Comparison of ENCODE assay signal across 8 mouse cellular contexts in the genomic region with DNA sequence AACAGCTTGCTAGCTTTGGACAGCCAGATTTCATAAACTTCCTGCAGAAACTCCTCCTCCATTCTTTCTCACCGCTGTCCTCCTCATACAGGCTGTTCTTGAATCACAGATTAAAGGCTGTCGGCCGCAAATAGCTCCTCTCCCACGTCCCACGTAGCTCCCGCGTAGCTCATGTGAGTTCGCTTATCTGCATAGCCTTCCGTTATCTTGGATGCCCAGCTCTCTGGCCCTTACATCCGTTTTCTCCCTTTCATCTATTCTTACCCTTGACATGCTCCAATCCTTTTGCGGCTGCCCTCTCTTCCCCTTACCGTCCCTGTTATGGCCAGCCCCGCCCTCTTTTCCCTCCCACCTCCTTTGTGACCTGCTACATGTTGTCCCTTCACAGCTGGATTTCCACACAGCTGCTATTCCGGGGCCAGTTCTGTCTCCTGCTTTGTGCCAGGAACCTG. TPM values are rescaled to one million over a fixed set of nuclear protein-coding genes. Genes with fewer than 3 reads are reported as not detected.
DNase-seq lines count a peak whose midpoint lies in the region; ATAC-seq and TF ChIP-seq lines count a peak whose summit lies in the region.

No protein-coding gene starts in this region.

- 15% methylated on average over 14 of the region's 14 CpGs for WGBS in embryonic facial prominence, embryonic 14.5 days
- WGBS in hindbrain, embryonic 13.5 days = 12% methylated on average over 14 of the region's 14 CpGs
- 2% methylated on average over 14 of the region's 14 CpGs for WGBS in lung, embryonic 14.5 days
- 4% methylated on average over 14 of the region's 14 CpGs for WGBS in olfactory bulb, adult 2 months

- H3K4me3 ChIP-seq in left cerebral cortex, adult 2 months = no peak overlapping the region
- peak overlapping the region; percentile 2; the same call in 1 of the 2 replicates for H3K4me3 ChIP-seq in embryonic facial prominence, embryonic 14.5 days (ENCODE audit: low read depth, low read length)
- no peak overlapping the region for H3K4me3 ChIP-seq in hindbrain, embryonic 13.5 days
- H3K4me3 ChIP-seq in lung, embryonic 14.5 days (ENCODE audit: low read depth, low read length) = 0 out of 2 replicates have a peak overlapping the region, but pooled peaks have one; percentile 17
- H3K4me3 ChIP-seq in olfactory bulb, adult 2 months (ENCODE audit: insufficient read depth, low read depth, low read length) = peak overlapping the region; percentile 21

- ATAC-seq in embryonic facial prominence, embryonic 14.5 days (ENCODE audit: low read depth) = 0 out of 2 replicates have a peak, but pooled peaks have one; percentile 15
- ATAC-seq in hindbrain, embryonic 13.5 days (ENCODE audit: low FRiP score) = no peak
- peak; percentile 74 for ATAC-seq in lung, embryonic 14.5 days (ENCODE audit: insufficient read depth)
- ATAC-seq in erythroblast, adult 5-6 weeks (replicated peaks; ENCODE audit: low FRiP score, poor library complexity, severe bottlenecking) = no peak

- H3K9ac ChIP-seq in embryonic facial prominence, embryonic 14.5 days (ENCODE audit: low read depth, low read length) = no peak overlapping the region
- H3K9ac ChIP-seq in hindbrain, embryonic 13.5 days = 0 out of 2 replicates have a peak overlapping the region, but pooled peaks have one; percentile 19
- peak overlapping the region; percentile 25 for H3K9ac ChIP-seq in lung, embryonic 14.5 days

- peak overlapping the region; percentile 72 for H3K27ac ChIP-seq in left cerebral cortex, adult 2 months
- no peak overlapping the region for H3K27ac ChIP-seq in embryonic facial prominence, embryonic 14.5 days (replicated peaks; ENCODE audit: low read depth, low read length)
- H3K27ac ChIP-seq in hindbrain, embryonic 13.5 days = no peak overlapping the region
- peak overlapping the region; percentile 50; the same call in 1 of the 2 replicates for H3K27ac ChIP-seq in lung, embryonic 14.5 days (ENCODE audit: low read depth)
- H3K27ac ChIP-seq in olfactory bulb, adult 2 months (ENCODE audit: insufficient read depth, low read depth, low read length) = peak overlapping the region; percentile 56

- no peaks in the 10 kb centered on the region for H3K9me3 ChIP-seq in embryonic facial prominence, embryonic 14.5 days (ENCODE audit: control insufficient read depth, low read length)
- no peaks in the 10 kb centered on the region for H3K9me3 ChIP-seq in hindbrain, embryonic 13.5 days
- no peaks in the 10 kb centered on the region for H3K9me3 ChIP-seq in lung, embryonic 14.5 days (ENCODE audit: low read depth, low read length)

- no peak for TF ChIP-seq CTCF in left cerebral cortex, adult 2 months (IDR thresholded peaks at IDR 0.05)
- no peak for TF ChIP-seq CTCF in lung, embryonic 14.5 days (IDR thresholded peaks at IDR 0.05; ENCODE audit: low read depth)
- no peak for TF ChIP-seq CTCF in olfactory bulb, adult 2 months (IDR thresholded peaks at IDR 0.05; ENCODE audit: insufficient read depth, low read depth, low read length)

- peaks cover 8% of the 10 kb centered on the region; the same call in 1 of the 2 replicates for H3K4me1 ChIP-seq in embryonic facial prominence, embryonic 14.5 days (ENCODE audit: control insufficient read depth, insufficient read depth, low read length)
- peaks cover 6% of the 10 kb centered on the region for H3K4me1 ChIP-seq in hindbrain, embryonic 13.5 days (replicated peaks)
- peaks cover 24% of the 10 kb centered on the region for H3K4me1 ChIP-seq in lung, embryonic 14.5 days (ENCODE audit: insufficient read depth)
- peaks cover 14% of the 10 kb centered on the region for H3K4me1 ChIP-seq in olfactory bulb, adult 2 months (ENCODE audit: control insufficient read depth, insufficient read depth, low read length)

- intact Hi-C loops in left cerebral cortex, adult 2 months (cut with DNase I) = loop anchor here (5.0 kb wide), 1 partner anchor 41 kb away; no protein-coding TSS in a partner anchor

- H3K4me2 ChIP-seq in embryonic facial prominence, embryonic 14.5 days (ENCODE audit: low read depth, low read length) = peak overlapping the region; percentile 31
- peak overlapping the region; percentile 37 for H3K4me2 ChIP-seq in hindbrain, embryonic 13.5 days
- H3K4me2 ChIP-seq in lung, embryonic 14.5 days = peak overlapping the region; percentile 58

- TF ChIP-seq POLR2A in olfactory bulb, adult 2 months (IDR thresholded peaks at IDR 0.05; ENCODE audit: insufficient read depth, low read depth, low read length) = no peak

- no peaks in the 10 kb centered on the region for H3K27me3 ChIP-seq in embryonic facial prominence, embryonic 14.5 days (replicated peaks; ENCODE audit: control insufficient read depth, insufficient read depth, low read length)
- H3K27me3 ChIP-seq in hindbrain, embryonic 13.5 days = 0 out of 2 replicates have a peak, but pooled peaks cover 4% of the 10 kb centered on the region
- H3K27me3 ChIP-seq in lung, embryonic 14.5 days (ENCODE audit: insufficient read depth, low read length) = no peaks in the 10 kb centered on the region

- peak; percentile 55 to 61 for DNase-seq in left cerebral cortex, adult 2 months (ENCODE audit: extremely low spot score in 1 of 2, low spot score in 2 of 2)
- no peak for DNase-seq in left cerebral cortex, adult 11 months (ENCODE audit: low spot score)
- peak; percentile 36 for DNase-seq in embryonic facial prominence, embryonic 14.5 days (ENCODE audit: low spot score)
- DNase-seq in lung, embryonic 14.5 days = peak; percentile 75
- no peak for DNase-seq in cerebellum, adult 9-11 months

- H3K36me3 ChIP-seq in embryonic facial prominence, embryonic 14.5 days (ENCODE audit: control insufficient read depth, insufficient read depth, low read length) = no peaks in the 10 kb centered on the region
- H3K36me3 ChIP-seq in hindbrain, embryonic 13.5 days = no peaks in the 10 kb centered on the region
- no peaks in the 10 kb centered on the region for H3K36me3 ChIP-seq in lung, embryonic 14.5 days (ENCODE audit: insufficient read depth)

RNA-seq across cellular contexts. Expression of gene Tbc1d7, which starts 20.5 kb away (rescaled TPM):
- 10 to 100 TPM; 23.4 to 29.0 TPM for total RNA-seq in left cerebral cortex, adult 2 months (2021)
- 45.9 and 55.1 TPM in 2 replicates for polyA plus RNA-seq in embryonic facial prominence, embryonic 14.5 days (2014; fragmentation: Nextera tagmentation; extraction: Ambion mirVana)
- 85.2 and 85.7 TPM in 2 replicates for polyA plus RNA-seq in hindbrain, embryonic 13.5 days (2015; fragmentation: Nextera tagmentation; extraction: Ambion mirVana)
- polyA plus RNA-seq in lung, embryonic 14.5 days (2014; fragmentation: Nextera tagmentation; extraction: Ambion mirVana) = 49.9 and 53.6 TPM in 2 replicates
- polyA plus RNA-seq in olfactory bulb, adult 2 months (2012; ENCODE audit: insufficient read depth, insufficient read length, low replicate concordance, missing spikeins) = not detected in 2 replicates
- total RNA-seq in erythroblast, adult 5-6 weeks (2015; ENCODE audit: low replicate concordance) = 6.5 and 10.0 TPM in 2 replicates
- 4.7 and 6.7 TPM in 2 replicates for total RNA-seq in erythroblast, adult 5-6 weeks (2017; ENCODE audit: low replicate concordance)

Comparison
In these comparisons a context has a peak if more than half of its experiments do, and no peak if none do; other contexts are left out.
1. DNase-seq: peak in left cerebral cortex, adult 2 months (2 of 2), embryonic facial prominence, embryonic 14.5 days (single experiment) and lung, embryonic 14.5 days (single experiment); none in left cerebral cortex, adult 11 months (single experiment) and cerebellum, adult 9-11 months (single experiment).
2. H3K27ac ChIP-seq: peak in left cerebral cortex, adult 2 months (single experiment), lung, embryonic 14.5 days (single experiment) and olfactory bulb, adult 2 months (single experiment); none in embryonic facial prominence, embryonic 14.5 days (single experiment) and hindbrain, embryonic 13.5 days (single experiment).
3. H3K4me3 ChIP-seq: peak in embryonic facial prominence, embryonic 14.5 days (single experiment), lung, embryonic 14.5 days (single experiment) and olfactory bulb, adult 2 months (single experiment); none in left cerebral cortex, adult 2 months (single experiment) and hindbrain, embryonic 13.5 days (single experiment).
4. ATAC-seq: peak in embryonic facial prominence, embryonic 14.5 days (single experiment) and lung, embryonic 14.5 days (single experiment); none in hindbrain, embryonic 13.5 days (single experiment) and erythroblast, adult 5-6 weeks (single experiment).
5. RNA of gene Tbc1d7, which starts 20.5 kb away (polyA plus RNA-seq): 85.2 to 85.7 TPM in hindbrain, embryonic 13.5 days, 49.9 to 53.6 TPM in lung, embryonic 14.5 days and 45.9 to 55.1 TPM in embryonic facial prominence, embryonic 14.5 days; not detected in olfactory bulb, adult 2 months; every median in the first group is over 10 times any median in the second.
6. Peak in every context shown above with its lines, with median percentiles within 50 percentile points of each other: H3K4me2 ChIP-seq.